Mouse (Mus musculus) limb, embryonic 13.5 days (tissue): ENCODE data around the gene Exoc4. TPM values are rescaled to one million over a fixed set of nuclear protein-coding genes. Genes with fewer than 3 reads are reported as not detected.

Experiments
- ATAC-seq: fragments of 200-750 bp; cut with Nextera tagmentation; 2 replicates; pipeline ENCODE4 v1.8.0; 2017; ENCODE audit warnings: low read depth, moderate number of reproducible peaks, moderate TSS enrichment; ENCODE audit not compliant: low FRiP score
- H3K27ac ChIP-seq: fragments of 300-500 bp; sonication (generic); 2 replicates; pipeline ENCODE4 v1.5.1; 2015; ENCODE audit warnings: inconsistent platforms, mild to moderate bottlenecking, moderate library complexity
- H3K27me3 ChIP-seq: fragments of 300-500 bp; sonication (generic); 2 replicates; pipeline ENCODE4 v1.6.1; 2015; ENCODE audit warnings: mild to moderate bottlenecking, inconsistent platforms
- H3K36me3 ChIP-seq: fragments of 300-500 bp; sonication (generic); 2 replicates; pipeline ENCODE4 v1.6.1; 2015; ENCODE audit warnings: inconsistent platforms, mild to moderate bottlenecking, moderate library complexity
- H3K4me1 ChIP-seq: fragments of 300-500 bp; sonication (generic); 2 replicates; pipeline ENCODE4 v1.6.1; 2015; ENCODE audit warnings: inconsistent platforms
- H3K4me2 ChIP-seq: fragments of 300-500 bp; sonication (generic); replicated peaks from 2 replicates; pipeline ENCODE4 v1.6.1; 2015; ENCODE audit warnings: inconsistent platforms, mild to moderate bottlenecking, moderate library complexity
- H3K4me3 ChIP-seq: fragments of 300-500 bp; sonication (generic); 2 replicates; pipeline ENCODE4 v1.5.1; 2015; ENCODE audit warnings: moderate library complexity, mild to moderate bottlenecking, inconsistent platforms
- H3K9ac ChIP-seq: fragments of 300-500 bp; sonication (generic); 2 replicates; pipeline ENCODE4 v1.6.1; 2015; ENCODE audit warnings: mild to moderate bottlenecking, inconsistent platforms
- H3K9me3 ChIP-seq: fragments of 300-500 bp; sonication (generic); 2 replicates; pipeline ENCODE4 v1.6.1; 2016; ENCODE audit warnings: inconsistent platforms
- WGBS: fragments of 180-500 bp; shearing (Covaris S2); methylation state at CpG from one replicate; pipeline ENCODE4 v1.1.7; 2015; 5-methylcytosine and 5-hydroxymethylcytosine counted together
- polyA plus RNA-seq: library from polyadenylated mRNA; unstranded; fragments of >200 nt; fragmentation: Nextera tagmentation; extraction: Ambion mirVana; gene quantifications from 2 replicates; pipeline ENCODE4 v1.2.1, GENCODE M21; 2015

The Exoc4 gene
- polyA plus RNA-seq, 1 experiment from 2014 or later = 45.2 TPM

DNA sequence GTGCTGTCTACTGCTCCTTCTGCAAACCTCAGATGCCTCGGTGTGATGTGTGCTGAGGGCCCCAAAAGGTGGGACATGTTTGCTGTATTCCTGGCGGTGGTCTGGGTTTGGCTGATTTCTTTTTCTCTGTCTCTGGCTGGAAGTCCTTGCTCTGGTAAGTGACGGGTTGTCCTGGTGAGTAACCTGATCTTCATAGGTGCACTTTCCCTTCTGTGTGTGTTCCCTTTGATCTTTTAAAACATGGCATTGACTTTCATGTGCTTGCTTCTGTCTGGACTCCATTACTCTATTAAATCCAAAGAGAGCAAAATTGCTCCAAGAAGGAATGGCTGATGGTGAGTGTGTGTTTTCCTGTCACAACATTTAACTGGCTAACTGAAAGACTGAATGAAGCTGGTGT, 12.7 kb downstream of the Exoc4 start:
- no peak for ATAC-seq

DNA sequence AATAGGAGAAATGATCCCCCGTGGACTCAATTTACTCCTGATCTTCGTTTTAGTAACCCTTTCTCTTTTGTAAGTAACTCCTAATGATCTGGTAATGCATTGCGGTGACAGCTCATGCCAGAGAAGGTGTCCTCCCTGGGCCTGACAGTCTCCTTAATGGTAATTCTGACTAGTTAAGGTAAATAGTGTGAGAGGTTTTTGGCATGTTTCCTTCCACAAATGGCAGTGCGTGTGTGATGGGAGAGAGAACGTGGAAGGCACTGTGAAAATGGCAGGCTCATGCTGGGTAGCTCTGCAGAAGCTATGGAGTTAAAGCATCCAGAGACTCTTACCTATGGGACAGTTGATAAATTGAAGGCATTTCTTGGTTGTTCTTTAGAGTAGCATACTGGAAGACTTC, 15.1 kb downstream of the Exoc4 start:
- ATAC-seq = no peak
- no peak overlapping the region for H3K4me3 ChIP-seq
- peaks cover 13% of the 10 kb centered on the region for H3K4me1 ChIP-seq
- H3K27me3 ChIP-seq = no peaks in the 10 kb centered on the region
- no peak overlapping the region for H3K9ac ChIP-seq
- no peaks in the 10 kb centered on the region for H3K9me3 ChIP-seq
- no peak overlapping the region for H3K4me2 ChIP-seq
- 68% methylated on average over 5 of the region's 5 CpGs for WGBS
- H3K27ac ChIP-seq = no peak overlapping the region
- H3K36me3 ChIP-seq = peaks cover 15% of the 10 kb centered on the region

More for the DNA sequence above, 12.7 kb downstream of the Exoc4 start:
- Histone ChIP-seq H3K4me3 (no peak overlapping the region), H3K4me2 (no peak overlapping the region), H3K27me3 (no peaks in the 10 kb centered on the region), H3K36me3 (peaks cover 3% of the 10 kb centered on the region), H3K4me1 (peaks cover 13% of the 10 kb centered on the region), H3K9me3 (no peaks in the 10 kb centered on the region), H3K27ac (no peak overlapping the region), H3K9ac (no peak overlapping the region)
- 40% methylated on average over 3 of the region's 3 CpGs for WGBS

DNA sequence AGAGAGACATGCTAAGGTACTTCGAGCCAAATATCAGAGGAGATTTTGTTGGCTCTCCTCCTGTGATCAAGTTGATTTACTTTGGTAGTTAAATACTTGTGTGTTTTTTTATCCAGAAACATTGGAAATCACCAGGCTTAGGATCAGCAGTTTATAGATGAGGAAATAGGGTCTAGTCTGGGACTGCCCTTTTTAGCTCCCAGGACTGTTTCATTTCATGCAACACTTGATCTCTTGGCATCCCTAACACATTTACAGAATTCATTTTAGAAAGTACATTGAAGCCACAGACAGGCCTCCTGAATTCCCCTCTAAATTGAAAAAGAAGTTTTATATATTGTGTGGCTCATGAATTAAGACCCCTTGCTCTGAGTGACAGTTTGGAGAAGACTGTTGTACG, 15.5 kb downstream of the Exoc4 start:
- Histone ChIP-seq H3K27ac (no peak overlapping the region), H3K9ac (no peak overlapping the region), H3K27me3 (no peaks in the 10 kb centered on the region), H3K4me2 (no peak overlapping the region), H3K4me3 (no peak overlapping the region), H3K4me1 (peaks cover 13% of the 10 kb centered on the region), H3K9me3 (no peaks in the 10 kb centered on the region), H3K36me3 (peaks cover 17% of the 10 kb centered on the region)
- 60% methylated on average over 2 of the region's 2 CpGs for WGBS
- ATAC-seq = no peak

DNA sequence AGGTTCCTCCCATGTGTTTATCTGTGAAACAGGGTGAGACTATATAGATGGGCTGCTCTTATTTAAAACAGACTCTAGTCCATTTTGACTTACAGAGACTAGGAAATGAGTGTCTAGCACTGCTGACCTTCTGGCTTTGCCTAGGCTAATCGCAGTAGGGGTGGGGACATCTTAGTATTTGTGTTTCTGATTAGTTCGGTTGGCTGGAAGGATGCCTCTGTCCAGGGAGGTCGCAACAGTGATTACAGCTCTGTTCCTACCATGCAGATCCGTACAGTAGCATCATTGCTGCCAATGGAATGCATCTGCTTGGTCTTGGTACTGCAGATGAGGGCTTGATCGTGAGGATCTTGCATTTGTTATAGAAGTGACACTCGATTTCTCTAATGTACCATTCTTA, 18.7 kb downstream of the Exoc4 start:
- Histone ChIP-seq H3K4me3 (no peak overlapping the region), H3K27ac (no peak overlapping the region), H3K9me3 (no peaks in the 10 kb centered on the region), H3K27me3 (no peaks in the 10 kb centered on the region), H3K4me1 (0 out of 2 replicates have a peak, but pooled peaks cover 4% of the 10 kb centered on the region), H3K4me2 (no peak overlapping the region), H3K9ac (no peak overlapping the region), H3K36me3 (peaks cover 23% of the 10 kb centered on the region)
- WGBS = 83% methylated on average over 6 of the region's 6 CpGs
- ATAC-seq = no peak

DNA sequence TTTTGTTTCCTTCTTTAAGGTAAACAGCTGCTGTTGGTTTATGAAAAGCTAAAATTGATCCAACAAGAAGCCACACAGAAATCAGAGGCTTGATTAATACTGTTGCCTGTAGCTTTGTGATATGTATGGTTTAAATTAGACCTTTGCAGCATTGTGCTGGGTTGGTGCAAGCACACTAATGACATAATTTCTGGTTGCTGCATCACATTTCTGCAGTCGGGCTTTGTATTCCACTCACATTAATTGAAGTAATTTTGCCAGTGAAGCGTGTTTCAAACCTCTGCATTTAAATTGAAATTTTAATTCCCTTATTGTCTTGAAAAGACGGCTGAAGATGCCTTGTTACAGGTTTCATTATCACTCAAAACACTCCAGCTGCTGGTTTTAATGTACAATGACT, 34.6 kb downstream of the Exoc4 start:
- Histone ChIP-seq H3K4me1 (peaks cover 4% of the 10 kb centered on the region; the same call in 1 of the 2 replicates), H3K27ac (no peak overlapping the region), H3K36me3 (no peaks in the 10 kb centered on the region), H3K9me3 (no peaks in the 10 kb centered on the region), H3K4me3 (no peak overlapping the region), H3K9ac (no peak overlapping the region), H3K27me3 (no peaks in the 10 kb centered on the region), H3K4me2 (no peak overlapping the region)
- no peak for ATAC-seq
- WGBS = 50% methylated on average over 3 of the region's 3 CpGs

DNA sequence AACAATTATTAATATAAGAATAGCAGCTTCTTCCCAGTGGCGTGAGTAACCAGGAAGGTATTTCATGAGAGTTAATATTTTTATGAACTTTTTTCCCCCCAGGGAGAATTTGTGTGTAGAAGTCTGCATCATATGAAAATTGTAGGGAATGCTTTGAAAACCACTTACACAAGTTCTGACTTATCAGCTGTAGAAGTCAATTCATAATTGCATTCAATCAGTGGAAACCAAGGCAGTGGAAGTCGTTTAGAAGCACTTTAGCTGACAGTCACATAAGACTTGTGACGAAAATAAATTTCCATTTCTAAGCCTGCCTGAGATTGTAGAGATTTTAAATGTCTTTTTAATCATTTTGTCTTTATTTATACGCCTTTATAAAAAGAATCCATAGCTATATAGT, 35.1 kb downstream of the Exoc4 start:
- WGBS = 66% methylated on average over 4 of the region's 4 CpGs

DNA sequence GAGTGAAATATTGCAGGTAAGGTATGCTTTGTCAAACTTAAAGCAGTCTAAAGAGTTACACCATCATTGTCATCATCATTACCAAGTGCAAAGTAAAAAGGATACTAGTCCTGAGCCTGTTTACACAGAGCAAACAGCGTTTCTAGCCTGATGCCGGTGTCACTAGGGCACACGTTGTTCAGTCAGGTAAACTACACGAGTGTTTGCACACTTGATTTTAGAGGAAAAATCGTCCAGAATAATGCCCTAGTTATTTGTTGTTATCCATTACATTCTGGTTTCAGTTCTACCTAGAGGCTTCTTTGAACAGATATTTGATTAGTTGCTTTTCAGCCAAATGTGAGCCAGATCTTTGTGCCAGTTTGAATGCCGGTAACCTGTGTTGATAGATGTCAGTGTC, 37.5 kb downstream of the Exoc4 start:
- Histone ChIP-seq H3K4me2 (no peak overlapping the region), H3K9ac (no peak overlapping the region), H3K27me3 (no peaks in the 10 kb centered on the region), H3K4me3 (no peak overlapping the region), H3K9me3 (no peaks in the 10 kb centered on the region), H3K36me3 (no peaks in the 10 kb centered on the region), H3K4me1 (peaks cover 4% of the 10 kb centered on the region; the same call in 1 of the 2 replicates), H3K27ac (no peak overlapping the region)
- no peak for ATAC-seq
- WGBS = 83% methylated on average over 6 of the region's 6 CpGs

More for the DNA sequence above, 35.1 kb downstream of the Exoc4 start:
- Histone ChIP-seq H3K4me2 (no peak overlapping the region), H3K36me3 (no peaks in the 10 kb centered on the region), H3K9ac (no peak overlapping the region), H3K27ac (no peak overlapping the region), H3K4me3 (no peak overlapping the region), H3K9me3 (no peaks in the 10 kb centered on the region), H3K27me3 (no peaks in the 10 kb centered on the region), H3K4me1 (peaks cover 4% of the 10 kb centered on the region; the same call in 1 of the 2 replicates)
- ATAC-seq = no peak

DNA sequence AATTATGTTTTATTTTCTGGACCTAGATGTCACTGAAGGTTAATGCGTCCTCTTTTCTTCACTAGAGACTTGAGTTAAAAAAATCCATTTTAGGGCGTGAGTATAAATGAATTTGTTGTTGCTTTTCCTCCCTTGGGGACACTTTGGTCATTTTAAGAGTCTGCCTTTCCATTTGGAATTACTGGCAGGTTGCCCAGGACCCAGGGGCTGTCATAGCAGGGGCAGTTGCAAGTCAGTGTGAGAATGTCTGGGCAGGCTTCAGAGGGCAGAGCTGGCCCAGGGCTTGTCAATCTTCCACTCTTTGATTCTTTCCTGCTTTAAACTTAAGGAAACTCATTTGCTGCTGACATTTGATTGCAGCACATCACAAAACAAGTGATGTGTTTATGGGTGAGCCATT, 45.7 kb downstream of the Exoc4 start:
- Histone ChIP-seq H3K27me3 (no peaks in the 10 kb centered on the region), H3K4me1 (peaks cover 7% of the 10 kb centered on the region), H3K9me3 (no peaks in the 10 kb centered on the region), H3K4me2 (no peak overlapping the region), H3K36me3 (no peaks in the 10 kb centered on the region), H3K9ac (no peak overlapping the region), H3K27ac (no peak overlapping the region), H3K4me3 (no peak overlapping the region)
- ATAC-seq = no peak
- 46% methylated on average over 2 of the region's 2 CpGs for WGBS

DNA sequence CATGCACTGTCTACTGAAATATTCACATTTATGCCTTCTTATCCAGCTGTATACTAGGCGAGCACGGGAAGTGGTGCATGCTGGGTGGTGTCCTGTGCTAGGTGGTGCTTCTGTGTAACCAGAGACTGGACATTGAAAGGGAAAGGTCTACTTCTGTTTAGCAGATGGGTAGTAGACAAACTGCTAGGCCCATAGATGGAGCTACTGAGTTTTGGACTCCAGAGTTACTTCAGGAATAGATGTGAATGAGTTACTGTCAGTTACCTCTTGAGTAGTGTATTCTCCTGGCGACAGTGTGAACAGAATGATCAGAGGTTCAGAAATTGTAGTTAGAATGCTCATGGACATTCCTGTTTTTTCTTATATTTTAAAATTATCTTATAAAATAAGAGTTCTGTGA, 48.7 kb downstream of the Exoc4 start:
- 91% methylated on average over 3 of the region's 3 CpGs for WGBS
- Histone ChIP-seq H3K4me2 (no peak overlapping the region), H3K27ac (no peak overlapping the region), H3K9ac (no peak overlapping the region), H3K4me1 (peaks cover 7% of the 10 kb centered on the region), H3K27me3 (no peaks in the 10 kb centered on the region), H3K4me3 (no peak overlapping the region), H3K9me3 (no peaks in the 10 kb centered on the region), H3K36me3 (no peaks in the 10 kb centered on the region)
- no peak for ATAC-seq

DNA sequence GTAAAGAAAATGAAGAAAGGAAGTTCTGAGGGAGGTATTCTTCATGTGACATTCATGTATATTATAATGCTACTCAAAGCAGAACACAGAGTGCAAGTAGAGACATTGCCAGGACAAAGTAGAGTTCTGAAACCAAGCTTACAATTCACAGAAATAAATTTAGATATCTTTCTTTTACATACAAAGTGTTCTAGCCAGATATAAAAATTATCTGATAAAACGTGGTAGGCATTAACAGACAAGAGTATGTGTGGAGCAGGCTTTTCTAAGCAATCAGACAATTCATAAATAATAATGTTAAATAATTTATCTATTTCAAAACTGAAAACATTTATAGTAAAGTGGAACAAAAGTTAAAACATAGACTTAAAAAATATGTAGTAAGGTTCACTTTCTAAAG, 49.9 kb downstream of the Exoc4 start:
- 80% methylated on average over 1 of the region's 1 CpGs for WGBS
- Histone ChIP-seq H3K36me3 (no peaks in the 10 kb centered on the region), H3K4me3 (no peak overlapping the region)

DNA sequence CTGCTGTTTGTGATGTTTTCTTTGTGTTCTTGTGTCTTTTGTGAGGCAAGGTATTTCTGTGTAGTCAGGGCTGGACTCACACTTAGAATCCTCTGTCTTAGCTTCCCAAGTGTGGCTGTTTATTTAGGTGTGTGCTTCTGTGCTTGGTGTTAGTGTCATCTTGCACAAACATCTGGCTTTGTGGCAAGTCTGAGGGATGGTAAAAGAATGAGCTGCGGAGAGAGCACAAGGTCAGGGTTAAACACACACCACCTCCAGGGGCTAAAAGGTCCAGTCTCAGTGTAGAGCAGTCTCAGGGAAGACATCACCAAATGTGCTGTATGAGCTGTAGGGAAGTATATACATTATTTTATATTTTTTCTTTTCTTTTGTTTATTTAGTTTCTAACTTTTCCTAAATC, 57.1 kb downstream of the Exoc4 start:
- H3K27ac ChIP-seq = no peak overlapping the region

More for the DNA sequence above, 49.9 kb downstream of the Exoc4 start:
- Histone ChIP-seq H3K27me3 (no peaks in the 10 kb centered on the region), H3K9ac (no peak overlapping the region), H3K27ac (no peak overlapping the region), H3K4me2 (no peak overlapping the region), H3K9me3 (no peaks in the 10 kb centered on the region), H3K4me1 (peaks cover 7% of the 10 kb centered on the region)
- no peak for ATAC-seq

DNA sequence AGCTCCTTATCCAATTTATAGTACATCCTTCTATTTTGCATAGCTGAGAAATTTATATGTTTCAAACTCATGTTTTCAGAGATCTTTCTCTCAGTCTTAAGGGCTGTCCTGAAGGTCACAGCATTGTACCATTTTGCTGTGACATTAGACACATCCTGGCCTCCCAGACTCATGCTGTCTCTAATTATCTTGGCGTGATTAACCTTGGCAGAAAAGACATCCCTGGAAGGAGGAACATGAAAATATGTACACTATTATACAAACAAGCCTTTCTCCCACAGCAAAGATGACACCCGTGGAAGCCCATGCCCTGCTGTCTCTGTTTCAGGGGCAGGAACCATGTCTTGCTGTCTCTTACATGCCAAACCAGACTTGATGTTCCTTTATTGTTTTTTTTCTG, 59.8 kb downstream of the Exoc4 start:
- Histone ChIP-seq H3K27ac (no peak overlapping the region), H3K27me3 (no peaks in the 10 kb centered on the region), H3K4me2 (no peak overlapping the region), H3K4me1 (no peaks in the 10 kb centered on the region), H3K9me3 (no peaks in the 10 kb centered on the region), H3K4me3 (no peak overlapping the region), H3K9ac (no peak overlapping the region), H3K36me3 (peaks cover 8% of the 10 kb centered on the region; the same call in 1 of the 2 replicates)
- WGBS = 76% methylated on average over 2 of the region's 2 CpGs
- ATAC-seq = no peak

More for the DNA sequence above, 57.1 kb downstream of the Exoc4 start:
- Histone ChIP-seq H3K9ac (no peak overlapping the region), H3K27me3 (no peaks in the 10 kb centered on the region), H3K36me3 (peaks cover 8% of the 10 kb centered on the region; the same call in 1 of the 2 replicates), H3K4me1 (no peaks in the 10 kb centered on the region), H3K4me3 (no peak overlapping the region), H3K4me2 (no peak overlapping the region), H3K9me3 (no peaks in the 10 kb centered on the region)
- 42% methylated on average over 1 of the region's 1 CpGs for WGBS
- ATAC-seq = no peak

DNA sequence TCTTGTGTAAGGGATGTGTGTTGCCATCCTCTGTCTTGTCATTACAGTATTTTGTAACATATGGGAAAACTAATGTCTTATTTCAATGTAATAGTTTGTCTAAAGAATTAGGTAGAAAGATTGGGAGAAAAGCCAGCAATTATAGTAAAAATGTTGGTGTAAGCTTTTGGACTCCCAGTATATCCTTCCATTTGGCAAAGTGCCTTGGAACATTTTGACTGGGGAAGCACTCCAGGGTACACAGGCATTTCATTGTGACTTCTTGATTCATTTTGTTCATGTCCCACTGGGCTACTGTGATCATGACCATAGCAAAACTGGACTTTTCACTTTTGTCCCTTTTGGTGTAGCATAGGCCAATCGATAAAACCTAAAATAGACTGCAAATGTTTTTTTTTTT, 61.6 kb downstream of the Exoc4 start:
- no peak for ATAC-seq
- Histone ChIP-seq H3K4me2 (no peak overlapping the region), H3K4me1 (no peaks in the 10 kb centered on the region), H3K27me3 (no peaks in the 10 kb centered on the region), H3K4me3 (no peak overlapping the region), H3K27ac (no peak overlapping the region), H3K9ac (no peak overlapping the region), H3K36me3 (peaks cover 8% of the 10 kb centered on the region; the same call in 1 of the 2 replicates), H3K9me3 (no peaks in the 10 kb centered on the region)
- 88% methylated on average over 1 of the region's 1 CpGs for WGBS
